Mouse (Mus musculus) neural tube, embryonic 11.5 days (tissue): ENCODE measurements around the gene Ctu2. TPM values are rescaled to one million over a fixed set of nuclear protein-coding genes. Genes with fewer than 3 reads are reported as not detected.

Experiments
- ATAC-seq: fragments of 200-750 bp; cut with Nextera tagmentation; 2 replicates; pipeline ENCODE4 v1.8.0; 2017; ENCODE audit warnings: moderate number of reproducible peaks, mild to moderate bottlenecking, moderate TSS enrichment, moderate library complexity; ENCODE audit not compliant: insufficient read depth, low FRiP score, low TSS enrichment
- DNase-seq: peaks from one replicate; pipeline ENCODE4 v3.0.0-alpha.2; 2015; ENCODE audit warnings: low spot score
- H3K27ac ChIP-seq: fragments of 300-500 bp; sonication (generic); 2 replicates; pipeline ENCODE4 v1.5.1; 2014; ENCODE audit warnings: low read depth, mild to moderate bottlenecking, low read length
- H3K27me3 ChIP-seq: fragments of 300-500 bp; sonication (generic); 2 replicates; pipeline ENCODE4 v1.6.1; 2014; ENCODE audit warnings: mild to moderate bottlenecking, low read length, mixed read lengths; ENCODE audit not compliant: control insufficient read depth, insufficient read depth
- H3K36me3 ChIP-seq: fragments of 300-500 bp; sonication (generic); 2 replicates; pipeline ENCODE4 v1.6.1; 2014; ENCODE audit warnings: mild to moderate bottlenecking, low read length, moderate library complexity, mixed read lengths; ENCODE audit not compliant: control insufficient read depth, insufficient read depth
- H3K4me1 ChIP-seq: fragments of 300-500 bp; sonication (generic); 2 replicates; pipeline ENCODE4 v1.6.1; 2014; ENCODE audit warnings: low read length, mixed read lengths; ENCODE audit not compliant: control insufficient read depth, insufficient read depth
- H3K4me2 ChIP-seq: fragments of 300-500 bp; sonication (generic); 2 replicates; pipeline ENCODE4 v1.6.1; 2014; ENCODE audit warnings: low read depth, mild to moderate bottlenecking, moderate library complexity
- H3K4me3 ChIP-seq: fragments of 300-500 bp; sonication (generic); 2 replicates; pipeline ENCODE4 v1.5.1; 2014; ENCODE audit warnings: low read depth, low read length
- H3K9ac ChIP-seq: fragments of 300-500 bp; sonication (generic); 2 replicates; pipeline ENCODE4 v1.6.1; 2014; ENCODE audit warnings: mild to moderate bottlenecking, low read length
- H3K9me3 ChIP-seq: fragments of 300-500 bp; sonication (generic); 2 replicates; pipeline ENCODE4 v1.6.1; 2016; ENCODE audit warnings: low read length; ENCODE audit not compliant: control insufficient read depth
- WGBS: fragments of 180-500 bp; shearing (Covaris S2); extraction: QIAGEN DNeasy Blood & Tissue Kit; methylation state at CpG from one replicate; pipeline ENCODE4 v1.1.7; 2014; 5-methylcytosine and 5-hydroxymethylcytosine counted together
- polyA plus RNA-seq: library from polyadenylated mRNA; unstranded; fragments of >200 nt; fragmentation: Nextera tagmentation; extraction: Ambion mirVana; gene quantifications from 2 replicates; pipeline ENCODE4 v1.2.1, GENCODE M21; 2014

Gene Ctu2
- polyA plus RNA-seq, 1 experiment from 2014 or later: 76.9 TPM

DNA sequence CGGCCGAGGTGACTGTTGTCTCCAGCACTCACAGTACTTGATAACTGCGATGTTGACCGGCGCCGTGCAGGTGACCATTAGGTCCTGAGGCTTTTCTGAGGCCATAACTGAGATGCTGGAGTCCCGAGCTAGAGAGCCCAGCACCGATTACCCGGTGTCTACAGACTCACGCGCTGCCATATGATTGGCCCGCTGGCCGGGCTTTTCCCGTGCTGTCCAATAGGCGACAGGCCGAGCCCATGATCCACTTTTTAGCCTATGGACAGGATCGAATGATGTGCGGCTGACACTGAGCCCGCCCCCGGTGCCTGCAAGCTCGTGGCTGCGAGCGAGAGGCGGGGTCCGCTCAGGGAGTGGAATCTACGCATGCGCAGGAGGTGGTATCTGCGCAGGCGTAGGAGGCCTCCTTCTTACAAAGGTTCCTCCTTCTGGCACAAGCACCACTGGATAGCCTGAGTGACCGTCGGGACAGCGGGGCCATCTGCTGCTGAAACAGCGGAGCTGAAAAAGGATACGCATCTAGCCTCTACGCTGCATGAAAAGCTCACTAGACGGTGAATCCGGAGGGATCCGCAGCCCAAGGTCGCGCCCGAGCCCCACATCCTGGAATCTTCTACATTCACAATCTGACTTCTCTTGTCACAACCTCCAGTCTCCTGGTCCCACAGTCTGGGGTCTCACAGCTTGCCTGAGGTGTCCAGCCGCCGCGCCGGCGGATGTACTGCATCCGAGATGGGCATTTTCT, 32.5 kb upstream of the Ctu2 start, which contains the start of gene Mvd:
Gene Mvd, minus strand, starts transcription at position 161 of the 745 bp plus-strand sequence.
- H3K9ac ChIP-seq: peak within 1 kb of the TSS; percentile 94
- ATAC-seq (peak; percentile 98), DNase-seq (peak; percentile 99)
- H3K27ac ChIP-seq: peak within 1 kb of the TSS; percentile 96
- peaks cover 7% of the 10 kb centered on the region; the same call in 1 of the 2 replicates for H3K4me1 ChIP-seq
- no peaks in the 10 kb centered on the region for H3K27me3 ChIP-seq
- under 1% methylated on average over 47 of the region's 47 CpGs for WGBS
- H3K4me3 ChIP-seq: peak within 1 kb of the TSS; percentile 74
- peaks cover 3% of the 10 kb centered on the region; the same call in 1 of the 2 replicates for H3K36me3 ChIP-seq
- no peaks in the 10 kb centered on the region for H3K9me3 ChIP-seq
- H3K4me2 ChIP-seq: peak within 1 kb of the TSS; percentile 69

GRCm38 (mm10) chr8:122444058-122444748, 31.7 kb upstream of the Ctu2 start:
- H3K9me3 ChIP-seq: no peaks in the 10 kb centered on the region
- ATAC-seq: no peak
- H3K4me1 ChIP-seq: peaks cover 7% of the 10 kb centered on the region; the same call in 1 of the 2 replicates
- H3K9ac ChIP-seq: peak overlapping the region; percentile 94
- WGBS: 40% methylated on average over 19 of the region's 19 CpGs
- H3K36me3 ChIP-seq: peaks cover 3% of the 10 kb centered on the region; the same call in 1 of the 2 replicates
- H3K4me2 ChIP-seq: peak overlapping the region; percentile 57
- H3K27me3 ChIP-seq: no peaks in the 10 kb centered on the region
- H3K27ac ChIP-seq: peak overlapping the region; percentile 96
- H3K4me3 ChIP-seq: peak overlapping the region; percentile 74
- DNase-seq: peak; percentile 66

DNA sequence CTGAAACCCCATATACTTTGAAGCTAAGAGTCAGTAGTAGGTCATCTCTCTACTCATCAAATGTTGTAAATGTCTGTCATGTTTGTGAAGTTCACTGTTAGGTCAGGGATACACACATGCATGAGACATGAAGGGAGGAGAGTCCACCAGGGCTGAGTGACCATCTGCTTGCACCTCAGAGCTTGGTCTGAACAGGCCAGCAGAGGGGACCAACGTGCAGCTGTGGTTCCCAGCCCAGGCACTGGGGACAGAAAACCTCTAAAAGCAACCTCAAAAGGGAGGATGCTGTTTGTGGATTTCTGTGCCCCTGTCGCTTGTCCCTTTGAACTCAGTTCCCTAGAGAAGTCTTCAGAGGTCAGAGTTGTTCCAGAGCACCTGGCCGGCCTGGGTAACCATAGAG, 30.7 kb upstream of the Ctu2 start:
- ATAC-seq (no peak), DNase-seq (no peak)
- H3K4me1 ChIP-seq: peaks cover 7% of the 10 kb centered on the region; the same call in 1 of the 2 replicates
- no peak overlapping the region; the same call in 1 of the 2 replicates for H3K9ac ChIP-seq
- H3K4me2 ChIP-seq: no peak overlapping the region
- no peaks in the 10 kb centered on the region for H3K9me3 ChIP-seq
- H3K4me3 ChIP-seq: no peak overlapping the region
- WGBS: 69% methylated on average over 3 of the region's 3 CpGs
- H3K27ac ChIP-seq: no peak overlapping the region
- H3K27me3 ChIP-seq: no peaks in the 10 kb centered on the region
- no peaks in the 10 kb centered on the region for H3K36me3 ChIP-seq

GRCm38 (mm10) chr8:122451161-122451703, 24.7 kb upstream of the Ctu2 start:
- Histone ChIP-seq H3K9me3 (no peaks in the 10 kb centered on the region), H3K9ac (no peak overlapping the region), H3K4me2 (no peak overlapping the region), H3K27me3 (no peaks in the 10 kb centered on the region), H3K4me3 (no peak overlapping the region), H3K36me3 (no peaks in the 10 kb centered on the region), H3K27ac (no peak overlapping the region), H3K4me1 (no peaks in the 10 kb centered on the region)
- DNase-seq: no peak
- 82% methylated on average over 7 of the region's 7 CpGs for WGBS
- ATAC-seq: no peak

DNA sequence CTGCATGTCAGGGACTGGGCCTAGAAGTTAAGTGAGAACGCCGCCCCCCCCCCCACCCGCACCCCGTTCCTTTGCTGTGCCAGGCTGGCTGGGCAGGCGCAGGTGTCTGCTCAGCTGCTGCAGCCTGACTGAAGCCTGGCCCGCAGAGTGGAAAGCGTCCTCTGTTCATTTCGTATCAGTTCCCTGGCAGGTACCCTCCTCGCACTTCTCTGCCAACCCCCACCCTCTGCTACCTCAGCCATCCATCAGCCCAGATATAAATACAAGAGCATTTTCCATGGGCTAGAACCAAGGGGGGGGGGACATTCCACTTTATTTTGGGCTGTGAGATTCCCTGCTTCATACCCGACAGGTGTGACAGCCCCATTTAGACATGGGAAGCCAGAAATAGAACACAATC, 23.8 kb upstream of the Ctu2 start:
- Histone ChIP-seq H3K27me3 (no peaks in the 10 kb centered on the region), H3K4me1 (no peaks in the 10 kb centered on the region)
- 85% methylated on average over 10 of the region's 10 CpGs for WGBS

GRCm38 (mm10) chr8:122454409-122454808, 21.5 kb upstream of the Ctu2 start:
- ATAC-seq (no peak), DNase-seq (no peak)
- Histone ChIP-seq H3K36me3 (no peaks in the 10 kb centered on the region), H3K4me1 (no peaks in the 10 kb centered on the region), H3K4me2 (no peak overlapping the region), H3K27me3 (peaks cover 9% of the 10 kb centered on the region), H3K27ac (no peak overlapping the region), H3K9ac (no peak overlapping the region), H3K4me3 (no peak overlapping the region), H3K9me3 (no peaks in the 10 kb centered on the region)
- 91% methylated on average over 6 of the region's 6 CpGs for WGBS

More for the DNA sequence above, 23.8 kb upstream of the Ctu2 start:
- Histone ChIP-seq H3K4me3 (no peak overlapping the region), H3K36me3 (no peaks in the 10 kb centered on the region), H3K9me3 (no peaks in the 10 kb centered on the region), H3K4me2 (no peak overlapping the region), H3K9ac (no peak overlapping the region; the same call in 1 of the 2 replicates), H3K27ac (no peak overlapping the region)
- no peak for ATAC-seq
- no peak for DNase-seq

DNA sequence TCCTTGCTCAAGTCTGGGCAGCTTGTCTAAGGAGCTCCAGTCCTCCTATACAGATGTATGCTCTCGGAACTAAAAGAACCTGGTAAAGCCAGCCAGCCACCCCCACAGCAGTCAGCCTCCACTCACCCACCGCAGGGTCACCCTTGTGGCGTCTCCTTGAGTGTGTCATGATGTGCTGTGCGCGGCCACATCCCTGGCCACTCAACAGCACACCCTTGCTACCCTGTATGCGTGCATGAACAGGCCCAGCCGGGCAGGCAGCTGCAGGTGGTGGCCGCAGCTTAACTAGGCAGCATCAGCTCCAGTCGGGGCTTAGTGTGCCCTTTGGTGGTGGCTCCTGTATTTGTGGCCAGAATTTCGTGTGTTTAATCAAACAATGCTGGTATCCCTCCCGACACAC, 18.8 kb upstream of the Ctu2 start:
- H3K36me3 ChIP-seq: no peaks in the 10 kb centered on the region
- 84% methylated on average over 11 of the region's 11 CpGs for WGBS
- DNase-seq: no peak
- H3K4me2 ChIP-seq: no peak overlapping the region
- no peaks in the 10 kb centered on the region for H3K9me3 ChIP-seq
- no peak for ATAC-seq
- no peak overlapping the region for H3K27ac ChIP-seq
- H3K27me3 ChIP-seq: peaks cover 32% of the 10 kb centered on the region
- peaks cover 12% of the 10 kb centered on the region; the same call in 1 of the 2 replicates for H3K4me1 ChIP-seq
- no peak overlapping the region for H3K9ac ChIP-seq
- H3K4me3 ChIP-seq: no peak overlapping the region

DNA sequence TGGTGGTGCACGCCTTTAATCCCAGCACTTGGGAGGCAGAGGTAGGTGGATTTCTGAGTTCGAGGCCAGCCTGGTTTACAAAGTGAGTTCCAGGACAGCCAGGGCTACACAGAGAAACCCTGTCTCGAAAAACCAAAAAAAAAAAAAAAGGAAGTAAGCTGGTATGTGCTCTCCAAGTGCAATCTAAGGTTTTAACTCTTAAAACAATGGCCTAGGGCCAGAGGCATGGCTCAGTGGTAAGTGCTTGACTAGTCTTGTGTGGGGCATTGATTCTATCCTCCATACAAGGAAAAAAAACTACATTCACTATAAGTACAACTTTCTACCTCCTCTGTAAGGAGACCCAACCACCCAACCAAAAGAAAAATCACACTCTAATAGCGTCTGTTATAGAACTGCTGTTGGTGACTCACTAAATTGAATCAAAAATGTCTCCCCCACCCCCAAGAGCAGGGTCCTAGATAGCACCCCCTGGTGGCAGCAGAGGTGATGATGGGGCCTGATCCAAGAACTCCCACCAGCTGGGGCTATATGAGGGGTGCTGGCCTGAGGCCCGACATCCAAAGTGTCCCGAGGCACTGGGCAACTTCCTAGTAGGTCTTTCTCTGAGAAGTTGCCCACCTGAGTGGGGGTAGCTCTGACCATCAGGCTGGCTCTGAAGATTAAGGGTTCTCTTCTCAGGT, 16.6 kb upstream of the Ctu2 start:
- Histone ChIP-seq H3K4me3 (no peak overlapping the region), H3K27me3 (peaks cover 32% of the 10 kb centered on the region), H3K9me3 (no peaks in the 10 kb centered on the region), H3K36me3 (no peaks in the 10 kb centered on the region), H3K4me1 (peaks cover 12% of the 10 kb centered on the region; the same call in 1 of the 2 replicates), H3K9ac (no peak overlapping the region), H3K4me2 (no peak overlapping the region), H3K27ac (no peak overlapping the region)
- ATAC-seq: no peak
- 59% methylated on average over 5 of the region's 6 CpGs for WGBS
- no peak for DNase-seq
